Mouse (Mus musculus): ENCODE results near the gene Fgf2.
A peak's percentile ranks its signal among the peaks of the same experiment; 100 is the strongest.

The Fgf2 gene

GRCm38 (mm10) chr3:37414413-37414960, 66.3 kb downstream of the Fgf2 start:
- DNase-seq (ENCODE audit: low read depth, low spot score), result peak; percentile 74

- no peak for DNase-seq (ENCODE audit: low read depth, low spot score)
Measured at GRCm38 (mm10) chr3:37418341-37418740, 70.2 kb downstream of the Fgf2 start.

- peak; percentile 73 for DNase-seq (ENCODE audit: low read depth, low spot score)
Measured at GRCm38 (mm10) chr3:37418961-37419457, 70.9 kb downstream of the Fgf2 start.

GRCm38 (mm10) chr3:37419458-37419991, 71.4 kb downstream of the Fgf2 start, which contains the start of gene Spata5:
Gene Spata5 (plus strand): TSS chr3:37419896.
- peak; percentile 100 for DNase-seq (ENCODE audit: low read depth, low spot score)

- peak; percentile 83 for DNase-seq (ENCODE audit: low read depth, low spot score)
Measured at GRCm38 (mm10) chr3:37420072-37420471, 71.9 kb downstream of the Fgf2 start, which contains the start of gene Nudt6. Gene Nudt6 (minus strand): TSS chr3:37420211.

- no peak for DNase-seq (ENCODE audit: low read depth, low spot score)
Measured at GRCm38 (mm10) chr3:37420641-37421040, 72.5 kb downstream of the Fgf2 start.

- DNase-seq (ENCODE audit: low read depth, low spot score), result no peak
Measured at GRCm38 (mm10) chr3:37421179-37421578, 73.0 kb downstream of the Fgf2 start.

GRCm38 (mm10) chr3:37426069-37426468, 77.9 kb downstream of the Fgf2 start:
- DNase-seq (ENCODE audit: low read depth, low spot score), result no peak

GRCm38 (mm10) chr3:37430359-37430758, 82.2 kb downstream of the Fgf2 start:
- DNase-seq (ENCODE audit: low read depth, low spot score), result no peak

GRCm38 (mm10) chr3:37439770-37440169, 91.6 kb downstream of the Fgf2 start:
- DNase-seq (ENCODE audit: low read depth, low spot score), result no peak

GRCm38 (mm10) chr3:37443409-37443808, 95.3 kb downstream of the Fgf2 start:
- no peak for DNase-seq (ENCODE audit: low read depth, low spot score)

GRCm38 (mm10) chr3:37455992-37456391, 107.8 kb downstream of the Fgf2 start:
- no peak for DNase-seq (ENCODE audit: low read depth, low spot score)
